Mouse (Mus musculus) layer of hippocampus, adult 2 months (tissue): ENCODE results near the gene Ccdc186. TPM values are rescaled to one million over a fixed set of nuclear protein-coding genes. Genes with fewer than 3 reads are reported as not detected.
A peak's percentile ranks its signal among the peaks of the same experiment; 100 is the strongest.
"Not testable (repeated sequence)": the region's sequence is repeated elsewhere in the genome, so short reads cannot be mapped to it uniquely, and the experiment has no call there.

ENCODE experiments used
- DNase-seq, 2 experiments: peaks; one replicate each; pipeline ENCODE4 v3.0.0; 2022; ENCODE audit warnings: low spot score in 2 of 2
- H3K27ac ChIP-seq: fragments of 200-600 bp; 2 replicates; pipeline ENCODE4 v1.8.1; 2022
- H3K4me3 ChIP-seq: fragments of 200-600 bp; 2 replicates; pipeline ENCODE4 v1.8.1; 2022; ENCODE audit warnings: mild to moderate bottlenecking
- CTCF ChIP-seq: fragments of 200-600 bp; conservative IDR thresholded peaks from 2 replicates; pipeline ENCODE4 v1.8.1; 2022; ENCODE audit warnings: antibody characterized with exemption, mild to moderate bottlenecking, moderate library complexity
- total RNA-seq, 2 experiments: library from RNA; stranded (reverse); gene quantifications; 2 replicates each; pipeline ENCODE4 v1.2.3; 2021

The Ccdc186 gene
- total RNA-seq, 2 experiments from 2014 or later = 49.5 to 51.5 TPM

DNA sequence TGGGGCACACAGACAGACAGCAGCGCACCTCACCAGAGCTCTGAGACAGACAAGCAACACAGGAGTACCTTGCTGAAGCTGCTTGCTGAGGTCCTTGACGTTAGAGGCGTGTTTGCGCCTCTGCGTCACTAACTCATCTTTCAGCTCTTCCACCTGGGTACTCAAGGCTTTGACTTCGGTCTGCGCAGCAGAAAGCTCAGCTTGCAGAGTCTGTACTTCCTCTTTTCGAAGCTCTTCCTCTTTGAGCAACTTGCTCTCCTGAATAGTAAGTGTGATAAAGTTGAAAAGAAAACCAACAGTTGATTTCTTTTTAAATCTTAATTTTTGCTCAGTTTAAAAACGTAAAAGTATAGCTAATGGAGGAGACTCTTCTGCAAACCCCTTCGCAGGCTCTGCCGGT, 24.6 kb downstream of the Ccdc186 start:
- no peak overlapping the region for H3K4me3 ChIP-seq
- H3K27ac ChIP-seq = no peak overlapping the region
- DNase-seq = no peak
- no peak for TF ChIP-seq CTCF

DNA sequence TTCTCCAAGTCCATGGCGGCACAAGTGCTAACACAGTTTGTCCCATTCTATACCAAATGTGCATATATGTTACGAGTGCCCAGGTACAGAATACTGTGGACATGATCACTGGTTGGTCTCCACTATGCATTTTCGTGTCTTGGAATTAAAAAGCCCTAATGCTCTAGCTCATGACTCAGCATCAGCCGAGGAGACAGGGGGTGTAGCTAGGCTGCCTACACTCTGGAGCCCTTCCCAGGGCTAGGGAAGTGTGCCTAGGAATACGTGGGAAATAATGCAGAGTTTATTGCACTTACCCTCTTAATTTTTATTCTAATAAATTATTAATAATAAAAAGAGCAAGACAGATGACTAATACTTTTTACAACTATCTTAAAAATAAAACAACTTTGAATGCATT, 33.0 kb downstream of the Ccdc186 start:
- no peak overlapping the region for H3K27ac ChIP-seq
- DNase-seq = peak in 1 of 2 experiments; percentile 41
- no peak for TF ChIP-seq CTCF
- no peak overlapping the region for H3K4me3 ChIP-seq

DNA sequence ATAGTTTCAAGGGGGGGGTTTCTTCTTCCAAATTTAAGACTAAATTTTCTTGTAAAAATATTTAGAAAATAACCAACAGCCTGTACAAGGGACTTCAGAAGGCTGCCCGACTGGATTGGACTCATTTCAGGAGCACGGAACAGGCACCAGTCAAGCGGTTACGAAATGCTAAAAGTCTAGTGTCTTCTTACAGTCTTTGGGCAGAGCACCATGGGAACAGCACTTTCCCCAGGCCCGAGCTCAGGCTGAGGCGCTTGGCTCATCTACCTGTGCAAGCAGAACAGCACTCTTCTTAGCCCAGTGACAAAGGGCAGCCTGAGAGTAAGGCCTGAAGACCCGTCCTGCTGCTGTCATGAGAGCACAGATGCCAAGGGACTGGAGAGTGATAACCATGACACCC, 34.1 kb downstream of the Ccdc186 start:
- TF ChIP-seq CTCF = no peak
- no peak overlapping the region for H3K4me3 ChIP-seq
- DNase-seq = no peak
- H3K27ac ChIP-seq = no peak overlapping the region

DNA sequence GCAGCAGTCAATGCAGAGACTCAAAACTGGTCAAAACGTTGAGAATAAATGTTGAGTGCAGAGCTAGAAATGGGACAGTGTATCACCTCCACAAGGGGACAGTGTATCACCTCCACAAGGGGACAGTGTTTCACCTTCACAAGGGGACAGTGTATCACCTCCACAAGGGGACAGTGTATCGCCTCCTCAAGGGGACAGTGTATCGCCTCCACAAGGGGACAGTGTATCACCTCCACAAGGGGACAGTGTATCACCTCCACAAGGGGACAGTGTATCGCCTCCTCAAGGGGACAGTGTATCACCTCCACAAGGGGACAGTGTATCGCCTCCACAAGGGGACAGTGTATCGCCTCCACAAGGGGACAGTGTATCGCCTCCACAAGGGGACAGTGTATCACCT, 43.5 kb downstream of the Ccdc186 start:
- not testable (repeated sequence) for H3K27ac ChIP-seq, H3K4me3 ChIP-seq, DNase-seq

- TF ChIP-seq CTCF = peak; percentile 87
- DNase-seq = peak; percentile 62 to 69
- Histone ChIP-seq H3K27ac (no peak overlapping the region), H3K4me3 (peak overlapping the region; percentile 3; the same call in 1 of the 2 replicates)
Measured at GRCm38 (mm10) chr19:56776719-56777382, 45.1 kb downstream of the Ccdc186 start.

DNA sequence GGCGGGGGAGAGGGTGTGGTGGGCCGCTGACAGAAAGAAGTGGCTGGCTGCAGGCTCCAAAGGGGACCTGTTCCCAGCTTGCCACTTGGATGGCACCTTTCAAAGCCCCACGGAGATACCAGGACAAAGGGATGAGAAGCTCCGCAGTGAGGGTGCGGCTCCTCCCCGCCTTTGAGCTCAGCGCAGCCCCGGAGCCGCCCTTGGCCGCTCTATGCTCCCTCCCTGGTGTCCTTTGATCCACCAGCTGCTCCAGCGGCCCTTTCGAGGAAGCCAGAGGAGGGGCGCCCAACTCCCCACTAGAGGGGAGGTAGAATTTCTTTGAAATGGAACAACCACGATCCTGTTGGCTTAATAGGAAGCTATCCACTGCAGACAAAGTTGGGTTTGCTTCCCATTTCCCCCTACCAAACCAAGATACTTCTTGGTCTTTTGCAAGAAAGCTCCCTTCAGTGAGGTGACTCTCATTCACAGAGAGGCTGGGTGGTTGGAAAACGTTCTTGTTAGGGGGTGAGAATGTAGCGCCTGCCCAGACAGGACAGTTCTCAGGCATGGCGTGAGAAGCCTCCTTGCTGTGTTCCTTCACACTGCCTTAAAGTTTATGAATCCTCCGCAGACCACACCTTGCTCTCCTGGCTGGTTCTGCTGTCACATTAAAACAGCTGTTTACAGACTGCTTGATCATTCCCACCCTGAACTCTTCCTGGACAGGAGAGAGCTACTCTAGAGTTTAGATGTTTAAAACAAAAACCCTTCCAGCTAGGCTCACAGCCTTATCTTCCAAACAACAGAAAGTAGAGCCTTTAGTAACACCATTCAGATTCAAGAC, 45.9 kb downstream of the Ccdc186 start:
- Histone ChIP-seq H3K4me3 (peak overlapping the region; percentile 8; the same call in 1 of the 2 replicates), H3K27ac (no peak overlapping the region)
- DNase-seq = no peak
- no peak for TF ChIP-seq CTCF

DNA sequence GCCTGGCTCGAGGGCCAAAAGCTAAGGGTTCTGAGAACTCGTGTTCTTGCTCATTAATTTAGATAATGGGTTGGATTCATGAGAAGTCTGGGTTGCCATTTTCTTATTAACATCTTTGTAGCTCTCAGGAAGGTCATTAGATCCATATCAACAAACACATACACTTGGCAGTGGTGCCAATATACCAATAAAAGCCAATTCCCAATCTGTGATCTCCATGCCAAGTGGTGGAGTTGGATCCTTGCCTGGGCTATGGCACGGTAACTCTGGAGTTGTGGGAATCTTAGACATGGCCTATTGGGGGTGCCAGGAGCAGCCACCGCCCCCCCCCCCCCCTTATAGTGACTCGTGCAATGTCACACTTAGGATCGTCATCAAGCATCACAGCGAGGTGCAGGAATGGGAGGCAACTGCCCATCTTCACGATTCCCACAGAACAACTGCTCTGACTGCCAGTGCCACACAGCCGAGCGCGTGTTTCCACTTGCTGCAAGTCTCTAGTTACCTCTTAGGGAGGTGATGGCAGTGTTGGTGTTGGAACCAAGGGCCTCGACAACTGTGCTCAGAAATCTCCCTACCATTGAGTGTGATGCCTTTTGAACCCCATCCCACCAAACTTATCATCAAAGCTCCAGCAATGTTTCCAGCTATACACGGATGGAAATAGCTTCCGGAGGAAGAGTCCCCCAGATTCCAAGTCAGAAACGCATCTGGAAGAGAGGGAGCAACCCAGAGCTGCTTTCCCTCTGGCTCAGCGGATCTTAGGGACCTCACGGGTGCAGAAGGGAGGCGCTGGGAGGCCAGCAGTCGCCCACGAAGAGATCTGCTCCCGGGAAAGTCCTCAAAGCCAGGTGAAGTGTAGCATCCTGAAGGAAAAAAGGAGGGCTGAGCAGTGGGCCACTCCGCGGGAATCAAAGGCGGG, 46.8 kb downstream of the Ccdc186 start:
- DNase-seq = no peak
- Histone ChIP-seq H3K27ac (no peak overlapping the region), H3K4me3 (peak overlapping the region; percentile 8; the same call in 1 of the 2 replicates)
- TF ChIP-seq CTCF = no peak

DNA sequence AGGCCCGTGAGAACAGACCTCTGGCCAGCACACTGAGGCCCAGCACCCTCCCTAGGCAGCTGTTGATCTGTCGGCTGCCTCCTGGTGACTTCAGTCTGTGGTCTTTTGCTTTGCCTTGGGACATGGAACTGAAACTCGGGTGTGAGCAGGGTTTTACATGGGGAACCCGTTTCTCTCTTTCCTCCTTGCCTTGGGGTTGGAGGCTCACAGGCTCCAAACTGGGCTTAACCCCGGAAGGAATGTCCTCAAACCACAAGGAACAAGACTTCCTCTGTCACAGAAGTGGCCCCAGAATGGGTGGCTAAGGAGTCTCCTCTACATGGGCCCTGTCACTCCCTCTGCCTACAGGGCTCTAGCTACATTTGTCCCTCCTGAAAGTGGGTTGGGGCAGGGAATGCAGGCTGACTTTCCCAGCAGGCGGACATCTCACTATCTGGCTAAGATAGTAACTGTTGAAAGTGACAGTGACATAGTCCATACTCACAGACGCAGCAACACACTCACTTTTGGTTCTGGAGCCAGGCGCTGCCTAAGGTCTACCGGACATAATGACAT, 47.5 kb downstream of the Ccdc186 start:
- Histone ChIP-seq H3K4me3 (no peak overlapping the region), H3K27ac (no peak overlapping the region)
- no peak for TF ChIP-seq CTCF
- DNase-seq = no peak

DNA sequence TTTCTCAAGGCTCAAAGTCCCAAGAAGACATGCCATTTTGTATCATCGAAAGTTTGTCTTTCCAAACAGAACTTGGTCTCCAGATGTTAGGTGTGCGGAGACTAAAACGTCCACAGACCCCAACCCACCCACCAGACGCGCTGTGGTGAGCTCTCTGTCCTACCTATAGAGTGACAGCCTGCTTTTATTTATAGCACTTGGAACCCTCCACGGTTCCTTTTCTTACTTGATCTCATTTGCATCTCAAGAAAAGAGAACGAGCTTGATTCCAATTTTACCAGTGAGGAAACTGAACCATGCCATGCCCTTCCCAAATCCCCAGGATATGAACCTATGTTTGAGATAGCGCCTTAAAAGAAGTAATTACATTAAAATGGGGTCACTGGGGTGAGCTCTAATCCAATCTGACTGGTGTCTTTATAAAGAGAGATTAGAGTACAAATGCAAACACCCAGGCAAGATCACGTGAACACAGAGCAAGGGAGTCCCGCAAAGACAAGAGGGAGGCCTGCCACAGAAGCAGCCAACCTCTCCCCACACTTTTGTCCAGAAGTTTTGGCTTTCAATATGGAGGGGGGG, 48.5 kb downstream of the Ccdc186 start:
- no peak for DNase-seq
- no peak overlapping the region for H3K27ac ChIP-seq
- no peak for TF ChIP-seq CTCF
- H3K4me3 ChIP-seq = no peak overlapping the region

DNA sequence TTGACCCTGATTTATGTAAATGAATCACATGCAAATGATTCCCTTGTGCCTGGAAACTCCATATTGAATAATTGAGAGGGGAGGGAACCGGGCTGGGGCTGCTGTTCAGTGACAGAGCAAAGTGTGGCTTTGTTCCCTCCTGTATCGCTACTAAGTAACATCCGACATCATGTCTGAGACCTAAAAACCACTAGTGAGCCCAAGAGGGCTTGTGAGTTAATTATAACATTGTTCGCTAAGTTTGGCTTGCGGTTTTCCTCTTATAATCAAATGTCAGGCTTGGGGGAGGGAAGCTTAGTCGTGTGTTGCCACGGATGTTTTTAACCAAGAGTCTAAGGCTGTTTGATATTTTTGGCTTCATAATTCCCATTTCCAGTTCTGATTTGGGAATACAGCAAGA, 49.8 kb downstream of the Ccdc186 start:
- no peak for DNase-seq
- no peak for TF ChIP-seq CTCF
- no peak overlapping the region for H3K4me3 ChIP-seq
- H3K27ac ChIP-seq = no peak overlapping the region

- no peak overlapping the region for H3K4me3 ChIP-seq
- H3K27ac ChIP-seq = no peak overlapping the region
- DNase-seq = no peak
- no peak for TF ChIP-seq CTCF
Measured at GRCm38 (mm10) chr19:56769024-56769423, 53.0 kb downstream of the Ccdc186 start.

GRCm38 (mm10) chr19:56762686-56763085, 59.3 kb downstream of the Ccdc186 start:
- no peak for TF ChIP-seq CTCF

GRCm38 (mm10) chr19:56761727-56762126, 60.3 kb downstream of the Ccdc186 start:
- no peak for TF ChIP-seq CTCF
- H3K4me3 ChIP-seq = no peak overlapping the region
- H3K27ac ChIP-seq = no peak overlapping the region
- DNase-seq = no peak

More at GRCm38 (mm10) chr19:56762686-56763085, 59.3 kb downstream of the Ccdc186 start:
- Histone ChIP-seq H3K27ac (no peak overlapping the region), H3K4me3 (no peak overlapping the region)
- DNase-seq = no peak
